Mouse (Mus musculus) kidney, postnatal 10 days (tissue): ENCODE results near the gene Lmo2.
"Not testable (repeated sequence)": the region's sequence is repeated elsewhere in the genome, so short reads cannot be mapped to it uniquely, and the experiment has no call there.

Source experiments
- DNase-seq: peaks from one replicate; pipeline ENCODE4 v3.0.0; 2021; ENCODE audit warnings: mixed read lengths

The Lmo2 gene

GRCm38 (mm10) chr2:103983146-103983545 is 25.4 kb downstream of the Lmo2 start:
- DNase-seq: no peak

- not testable (repeated sequence) for DNase-seq
Observed at GRCm38 (mm10) chr2:103987595-103987994, 29.8 kb downstream of the Lmo2 start.

- no peak for DNase-seq
Observed at GRCm38 (mm10) chr2:103989724-103990123, 31.9 kb downstream of the Lmo2 start.

GRCm38 (mm10) chr2:103991303-103991702 is 33.5 kb downstream of the Lmo2 start:
- no peak for DNase-seq

- no peak for DNase-seq
Observed at GRCm38 (mm10) chr2:103992162-103992561, 34.4 kb downstream of the Lmo2 start.

GRCm38 (mm10) chr2:103992618-103993332 is 35.0 kb downstream of the Lmo2 start:
- no peak for DNase-seq

GRCm38 (mm10) chr2:104001076-104001475 is 43.3 kb downstream of the Lmo2 start:
- DNase-seq: no peak

GRCm38 (mm10) chr2:104001861-104002260 is 44.1 kb downstream of the Lmo2 start:
- no peak for DNase-seq

GRCm38 (mm10) chr2:104002711-104003413 is 45.1 kb downstream of the Lmo2 start:
- peak; percentile 70 for DNase-seq

- no peak for DNase-seq
Observed at GRCm38 (mm10) chr2:104007793-104008519, 50.2 kb downstream of the Lmo2 start.

GRCm38 (mm10) chr2:104008853-104009252 is 51.1 kb downstream of the Lmo2 start:
- not testable (repeated sequence) for DNase-seq

GRCm38 (mm10) chr2:104023096-104023495 is 65.3 kb downstream of the Lmo2 start:
- DNase-seq: no peak

GRCm38 (mm10) chr2:104024656-104025055 is 66.9 kb downstream of the Lmo2 start:
- DNase-seq: no peak

- peak; percentile 94 for DNase-seq
Observed at GRCm38 (mm10) chr2:104027458-104028138, 69.8 kb downstream of the Lmo2 start, which contains the start of gene Fbxo3. Gene Fbxo3 (plus strand): TSS chr2:104027721.

GRCm38 (mm10) chr2:104028139-104028723 is 70.4 kb downstream of the Lmo2 start, which contains the start of gene 4931422A03Rik:
Gene 4931422A03Rik (minus strand): TSS chr2:104028361.
- no peak for DNase-seq

GRCm38 (mm10) chr2:104029074-104029473 is 71.3 kb downstream of the Lmo2 start:
- DNase-seq: no peak

- DNase-seq: no peak
Observed at GRCm38 (mm10) chr2:104030381-104030780, 72.6 kb downstream of the Lmo2 start.
